21 mouse cellular contexts compared by ENCODE assay signal in genomic region chr1:160839095-160839494, GRCm38 (mm10).
"Had no signal": no experiment of that assay in that cellular context is flagged by ENCODE, and none has a peak within 500 bp of the region (broad histone marks: within the 10 kb centered on the region; RNA-seq: fewer than 3 reads in every experiment).

No protein-coding gene starts in this region.

- H3K36me3 ChIP-seq: limb, embryonic 12.5 days; limb, embryonic 15.5 days; liver, embryonic 15.5 days; neural tube, embryonic 12.5 days; neural tube, embryonic 15.5 days; stomach, embryonic 15.5 days had no signal

- H3K27ac ChIP-seq: kidney, postnatal 0 days; limb, embryonic 12.5 days; limb, embryonic 15.5 days; liver, embryonic 15.5 days; macrophage; neural tube, embryonic 12.5 days; neural tube, embryonic 15.5 days; stomach, embryonic 15.5 days had no signal

- H3K4me1 ChIP-seq: limb, embryonic 12.5 days; limb, embryonic 15.5 days; neural tube, embryonic 12.5 days; neural tube, embryonic 15.5 days; stomach, embryonic 15.5 days had no signal

- H3K27me3 ChIP-seq: limb, embryonic 12.5 days; limb, embryonic 15.5 days; liver, embryonic 15.5 days; megakaryocyte, embryonic 14.5 days; neural tube, embryonic 12.5 days; neural tube, embryonic 15.5 days; stomach, embryonic 15.5 days had no signal

- ATAC-seq: intestine, postnatal 0 days; lung, postnatal 0 days had no signal

- H3K9ac ChIP-seq: limb, embryonic 12.5 days; limb, embryonic 15.5 days; liver, embryonic 15.5 days; lung, embryonic 14.5 days; neural tube, embryonic 12.5 days; neural tube, embryonic 15.5 days; stomach, embryonic 15.5 days had no signal

- H3K9me3 ChIP-seq: limb, embryonic 12.5 days; limb, embryonic 15.5 days; liver, embryonic 15.5 days; megakaryocyte, embryonic 14.5 days; neural tube, embryonic 12.5 days; neural tube, embryonic 15.5 days; stomach, embryonic 15.5 days had no signal

- DNase-seq: kidney, adult 2 months; kidney, postnatal 36 days; left cerebral cortex, postnatal 4 days; lung, embryonic 14.5 days; midbrain, embryonic 14.5 days; retina, postnatal 1 day; right cerebral cortex, postnatal 25 days; spleen, adult 18-20 months; thymus, postnatal 25 days had no signal

- H3K4me2 ChIP-seq: limb, embryonic 12.5 days; limb, embryonic 15.5 days; liver, embryonic 15.5 days; lung, embryonic 14.5 days; midbrain, embryonic 11.5 days; neural tube, embryonic 12.5 days; neural tube, embryonic 15.5 days; stomach, embryonic 15.5 days had no signal

- H3K4me3 ChIP-seq: limb, embryonic 12.5 days; limb, embryonic 15.5 days; liver, embryonic 15.5 days; megakaryocyte, embryonic 14.5 days; neural tube, embryonic 12.5 days; neural tube, embryonic 15.5 days; stomach, embryonic 15.5 days had no signal
